In genomic region chr7:19586269-19586668, GRCm38 (mm10) we compare ENCODE assay signal across 24 mouse cellular contexts. TPM values are rescaled to one million over a fixed set of nuclear protein-coding genes. Genes with fewer than 3 reads are reported as not detected.
DNase-seq lines count a peak whose midpoint lies in the region; ATAC-seq and TF ChIP-seq lines count a peak whose summit lies in the region.
"Had no signal": no experiment of that assay in that cellular context is flagged by ENCODE, and none has a peak within 500 bp of the region (broad histone marks: within the 10 kb centered on the region; RNA-seq: fewer than 3 reads in every experiment).

No protein-coding gene starts in this region.

- no peak for ATAC-seq in heart, embryonic 13.5 days (ENCODE audit: extremely low read depth, insufficient number of reproducible peaks, low FRiP score, low TSS enrichment)
- ATAC-seq: activated CD4-positive, CD25-positive, alpha-beta regulatory T cell, adult 4 months; CD4-positive, CD25-positive, alpha-beta regulatory T cell, adult 4 months; forebrain, embryonic 14.5 days; intestine, embryonic 15.5 days had no signal

- intact Hi-C loops in heart, adult 2 months (cut with DNase I), result no loop called here
- intact Hi-C loops in heart, postnatal 36 days (cut with DNase I), result no loop called here

- no peak for TF ChIP-seq EP300 in heart, adult 2 months (IDR thresholded peaks at IDR 0.05; ENCODE audit: insufficient read depth, low read depth, low read length)

- no peak overlapping the region for H3K9ac ChIP-seq in heart, adult 2 months (ENCODE audit: low read depth, low read length)
- 0 out of 2 replicates have a peak overlapping the region, but pooled peaks have one; percentile 37 for H3K9ac ChIP-seq in heart, embryonic 13.5 days
- H3K9ac ChIP-seq: embryonic facial prominence, embryonic 15.5 days; hindbrain, embryonic 14.5 days; intestine, embryonic 15.5 days had no signal

- no peaks in the 10 kb centered on the region for H3K79me2 ChIP-seq in heart, adult 2 months (replicated peaks; ENCODE audit: control insufficient read depth, insufficient read depth, low read length)

- peak overlapping the region; percentile 23; the same call in 1 of the 2 replicates for H3K27ac ChIP-seq in heart, adult 2 months
- H3K27ac ChIP-seq in heart, embryonic 13.5 days (replicated peaks), result 0 out of 2 replicates have a peak overlapping the region, but pooled peaks have one; percentile 20
- no peak overlapping the region for H3K27ac ChIP-seq in testis, adult 2 months (ENCODE audit: control insufficient read depth, insufficient read depth, low read depth, low read length)
- H3K27ac ChIP-seq: embryonic facial prominence, embryonic 15.5 days; forebrain, embryonic 10.5 days; hindbrain, embryonic 10.5 days; hindbrain, embryonic 14.5 days; intestine, embryonic 15.5 days had no signal

- DNase-seq in heart, adult 2 months, result no peak
- DNase-seq in heart, postnatal 36 days, result no peak
- no peak for DNase-seq in heart, adult 11 months
- DNase-seq in testis, postnatal 10 days (ENCODE audit: low spot score), result no peak
- DNase-seq in brain, embryonic 14.5 days (ENCODE audit: low read depth), result peak; percentile 13
- DNase-seq in adrenal gland, postnatal 36 days, result no peak
- DNase-seq: adrenal gland, postnatal 14 days; B cell, adult 2 months; cerebellum, adult 2 months; cerebellum, postnatal 10 days; gastrocnemius, adult 2 months; gastrocnemius, postnatal 25 days; kidney, adult 18-20 months had no signal

- H3K4me1 ChIP-seq in heart, adult 2 months (ENCODE audit: control insufficient read depth, insufficient read depth, low read length), result no peaks in the 10 kb centered on the region
- H3K4me1 ChIP-seq in heart, embryonic 13.5 days, result peaks cover 12% of the 10 kb centered on the region
- H3K4me1 ChIP-seq in testis, adult 2 months (ENCODE audit: control insufficient read depth, insufficient read depth, low read length), result no peaks in the 10 kb centered on the region; the same call in 1 of the 2 replicates
- H3K4me1 ChIP-seq: embryonic facial prominence, embryonic 15.5 days; forebrain, embryonic 10.5 days; hindbrain, embryonic 10.5 days; intestine, embryonic 15.5 days had no signal

- H3K9me3 ChIP-seq in heart, embryonic 13.5 days, result no peaks in the 10 kb centered on the region
- H3K9me3 ChIP-seq: embryonic facial prominence, embryonic 15.5 days; forebrain, embryonic 10.5 days; hindbrain, embryonic 10.5 days; intestine, embryonic 15.5 days had no signal

- TF ChIP-seq CTCF in heart, adult 2 months (IDR thresholded peaks at IDR 0.05), result no peak
- no peak for TF ChIP-seq CTCF in testis, adult 2 months (IDR thresholded peaks at IDR 0.05; ENCODE audit: control insufficient read depth, insufficient read depth, insufficient replicate concordance, low read depth, low read length)
- TF ChIP-seq CTCF in brain, embryonic 14.5 days (IDR thresholded peaks at IDR 0.05; ENCODE audit: borderline replicate concordance, extremely low read depth, insufficient read depth, insufficient read length), result no peak

- H3K27me3 ChIP-seq in heart, adult 2 months (ENCODE audit: control insufficient read depth, insufficient read depth, low read length), result no peaks in the 10 kb centered on the region
- H3K27me3 ChIP-seq in heart, embryonic 13.5 days (replicated peaks), result no peaks in the 10 kb centered on the region
- H3K27me3 ChIP-seq in testis, adult 2 months (ENCODE audit: control insufficient read depth, insufficient read depth, low read length), result no peaks in the 10 kb centered on the region
- H3K27me3 ChIP-seq: embryonic facial prominence, embryonic 15.5 days; intestine, embryonic 15.5 days had no signal

- 0 out of 2 replicates have a peak overlapping the region, but pooled peaks have one; percentile 1 for H3K4me3 ChIP-seq in heart, adult 2 months
- no peak overlapping the region for H3K4me3 ChIP-seq in heart, embryonic 13.5 days
- peak overlapping the region; percentile 55 for H3K4me3 ChIP-seq in testis, adult 2 months (ENCODE audit: control insufficient read depth, low read depth, low read length)
- H3K4me3 ChIP-seq: embryonic facial prominence, embryonic 15.5 days; erythroblast, embryonic 14.5 days; forebrain, embryonic 10.5 days; gastrocnemius, adult 2 months; hindbrain, embryonic 10.5 days; intestine, embryonic 15.5 days had no signal

- H3K4me2 ChIP-seq in heart, embryonic 13.5 days, result peak overlapping the region; percentile 28; the same call in 1 of the 2 replicates
- H3K4me2 ChIP-seq: embryonic facial prominence, embryonic 15.5 days; hindbrain, embryonic 14.5 days; intestine, embryonic 15.5 days had no signal

- 85% methylated on average over 46 of the region's 46 CpGs for WGBS in heart, adult 2 months
- 67% methylated on average over 46 of the region's 46 CpGs for WGBS in heart, embryonic 13.5 days

- no peaks in the 10 kb centered on the region for H3K36me3 ChIP-seq in heart, adult 2 months (ENCODE audit: control insufficient read depth, insufficient read depth, low read length)
- H3K36me3 ChIP-seq in heart, embryonic 13.5 days, result peaks cover 97% of the 10 kb centered on the region
- H3K36me3 ChIP-seq in testis, adult 2 months (ENCODE audit: control insufficient read depth, insufficient read depth, low read length), result no peaks in the 10 kb centered on the region; the same call in none of the 2 replicates

- TF ChIP-seq POLR2A in heart, adult 2 months (IDR thresholded peaks at IDR 0.05; ENCODE audit: insufficient read depth, low read depth, low read length), result no peak
- TF ChIP-seq POLR2A in testis, adult 2 months (IDR thresholded peaks at IDR 0.05; ENCODE audit: control insufficient read depth, low read depth, low read length), result no peak
- no peak for TF ChIP-seq POLR2A in brain, embryonic 14.5 days (IDR thresholded peaks at IDR 0.05; ENCODE audit: borderline replicate concordance, extremely low read depth, insufficient read depth, insufficient read length, poor library complexity, severe bottlenecking)

RNA-seq across cellular contexts. Expression of gene Gemin7, which starts 8.9 kb away (rescaled TPM):
- total RNA-seq in heart, adult 2 months (2021), result 10 to 100 TPM; 48.5 to 48.6 TPM
- polyA plus RNA-seq in heart, adult 2 months (2012; rRNA removed), result 75.2 and 87.3 TPM in 2 replicates
- 10 to 100 TPM; 44.1 to 47.8 TPM for total RNA-seq in heart, postnatal 36 days (2021)
- 114 and 134 TPM in 2 replicates for polyA plus RNA-seq in heart, embryonic 13.5 days (2015; fragmentation: Nextera tagmentation; extraction: Ambion mirVana)
- polyA plus RNA-seq in testis, adult 2 months (2012; rRNA removed), result 64.1 and 68.2 TPM in 2 replicates
- polyA plus RNA-seq in brain, embryonic 14.5 days (2012; rRNA removed), result 67.3 and 72.9 TPM in 2 replicates
- total RNA-seq in adrenal gland, postnatal 36 days (2021), result 10 to 100 TPM; 71.8 to 90.6 TPM

RNA-seq across cellular contexts. Expression of gene Zfp296, which starts 9.2 kb away (rescaled TPM):
- under 1 TPM; 0.42 to 0.43 TPM for total RNA-seq in heart, adult 2 months (2021)
- polyA plus RNA-seq in heart, adult 2 months (2012; rRNA removed), result 0.82 and 1.0 TPM in 2 replicates
- total RNA-seq in heart, postnatal 36 days (2021), result under 1 TPM in 1 of 2 experiments, not detected in 1; 0.50 TPM
- polyA plus RNA-seq in heart, embryonic 13.5 days (2015; fragmentation: Nextera tagmentation; extraction: Ambion mirVana), result 0.12 and 0.32 TPM in 2 replicates
- polyA plus RNA-seq in testis, adult 2 months (2012; rRNA removed), result 7.0 and 10.5 TPM in 2 replicates
- polyA plus RNA-seq in brain, embryonic 14.5 days (2012; rRNA removed), result 1.4 and 1.6 TPM in 2 replicates
- total RNA-seq in adrenal gland, postnatal 36 days (2021), result under 1 TPM; 0.33 to 0.36 TPM

RNA-seq across cellular contexts. Expression of gene Clasrp, which starts 18.0 kb away (rescaled TPM):
- total RNA-seq in heart, adult 2 months (2021), result 10 to 100 TPM; 13.9 to 14.0 TPM
- 26.1 and 32.0 TPM in 2 replicates for polyA plus RNA-seq in heart, adult 2 months (2012; rRNA removed)
- total RNA-seq in heart, postnatal 36 days (2021), result 10 to 100 TPM; 16.0 to 16.8 TPM
- polyA plus RNA-seq in heart, embryonic 13.5 days (2015; fragmentation: Nextera tagmentation; extraction: Ambion mirVana), result 30.8 and 31.8 TPM in 2 replicates
- polyA plus RNA-seq in testis, adult 2 months (2012; rRNA removed), result 93.7 and 99.3 TPM in 2 replicates
- 154 and 197 TPM in 2 replicates for polyA plus RNA-seq in brain, embryonic 14.5 days (2012; rRNA removed)
- total RNA-seq in adrenal gland, postnatal 36 days (2021), result 10 to 100 TPM; 28.1 to 39.7 TPM

RNA-seq across cellular contexts. Expression of gene Ppp1r37, which starts 23.4 kb away (rescaled TPM):
- total RNA-seq in heart, adult 2 months (2021), result 10 to 100 TPM; 58.0 to 69.5 TPM
- polyA plus RNA-seq in heart, adult 2 months (2012; rRNA removed), result 56.0 and 66.4 TPM in 2 replicates
- total RNA-seq in heart, postnatal 36 days (2021), result 10 to 100 TPM; 56.0 to 59.3 TPM
- polyA plus RNA-seq in heart, embryonic 13.5 days (2015; fragmentation: Nextera tagmentation; extraction: Ambion mirVana), result 15.0 and 17.2 TPM in 2 replicates
- 37.3 and 48.4 TPM in 2 replicates for polyA plus RNA-seq in testis, adult 2 months (2012; rRNA removed)
- 116 and 136 TPM in 2 replicates for polyA plus RNA-seq in brain, embryonic 14.5 days (2012; rRNA removed)
- 10 to 100 TPM; 65.5 to 70.2 TPM for total RNA-seq in adrenal gland, postnatal 36 days (2021)

RNA-seq across cellular contexts. Expression of gene Relb, which starts 43.0 kb away (rescaled TPM):
- 1 to 10 TPM; 7.1 to 7.6 TPM for total RNA-seq in heart, adult 2 months (2021)
- 9.5 and 12.1 TPM in 2 replicates for polyA plus RNA-seq in heart, adult 2 months (2012; rRNA removed)
- 1 to 10 TPM; 5.7 to 8.9 TPM for total RNA-seq in heart, postnatal 36 days (2021)
- 5.6 and 6.2 TPM in 2 replicates for polyA plus RNA-seq in heart, embryonic 13.5 days (2015; fragmentation: Nextera tagmentation; extraction: Ambion mirVana)
- polyA plus RNA-seq in testis, adult 2 months (2012; rRNA removed), result 4.1 and 5.1 TPM in 2 replicates
- polyA plus RNA-seq in brain, embryonic 14.5 days (2012; rRNA removed), result 4.8 and 5.3 TPM in 2 replicates
- total RNA-seq in adrenal gland, postnatal 36 days (2021), result 10 to 100 TPM; 33.6 to 34.7 TPM
